Mouse (Mus musculus): ENCODE data around the gene Creb3l2. TPM values are rescaled to one million over a fixed set of nuclear protein-coding genes. Genes with fewer than 3 reads are reported as not detected.
A peak's percentile ranks its signal among the peaks of the same experiment; 100 is the strongest.

The Creb3l2 gene
- polyA plus RNA-seq, 1 experiment, result 8.8 TPM

- Histone ChIP-seq H3K4me3 (ENCODE audit: insufficient read depth, poor library complexity, severe bottlenecking) (no peak overlapping the region), H3ac (ENCODE audit: control insufficient read depth, insufficient read length, low read depth) (no peak overlapping the region), H3K36me3 (ENCODE audit: control insufficient read depth, insufficient read depth) (no peaks in the 10 kb centered on the region), H3K79me2 (ENCODE audit: control insufficient read depth, insufficient read depth) (no peaks in the 10 kb centered on the region), H3K27me3 (ENCODE audit: control insufficient read depth, insufficient read depth, insufficient read length) (no peaks in the 10 kb centered on the region), H3K79me3 (ENCODE audit: low read depth) (no peaks in the 10 kb centered on the region)
- TF ChIP-seq USF1 (IDR thresholded peaks at IDR 0.05; ENCODE audit: low read depth), result no peak
- TF ChIP-seq CTCF (IDR thresholded peaks at IDR 0.05; ENCODE audit: control insufficient read depth, insufficient read depth, insufficient read length), result peak; percentile 40
These were observed 5.9 kb upstream of the Creb3l2 start for GRCm38 (mm10) chr6:37447704-37448466.

- Histone ChIP-seq H3K27me3 (ENCODE audit: control insufficient read depth, insufficient read depth, insufficient read length) (no peaks in the 10 kb centered on the region), H3ac (ENCODE audit: control insufficient read depth, insufficient read length, low read depth) (peak overlapping the region; percentile 12), H3K79me3 (ENCODE audit: low read depth) (peaks cover 22% of the 10 kb centered on the region), H3K79me2 (ENCODE audit: control insufficient read depth, insufficient read depth) (peaks cover 42% of the 10 kb centered on the region), H3K4me3 (ENCODE audit: insufficient read depth, poor library complexity, severe bottlenecking) (peak overlapping the region; percentile 7), H3K36me3 (ENCODE audit: control insufficient read depth, insufficient read depth) (peaks cover 3% of the 10 kb centered on the region)
- TF ChIP-seq MYOD1 (IDR thresholded peaks at IDR 0.05; ENCODE audit: control insufficient read depth, insufficient read length, low read depth), result no peak
- TF ChIP-seq FOSL1 (IDR thresholded peaks at IDR 0.05; ENCODE audit: insufficient read depth, low read length, poor library complexity, severe bottlenecking), result no peak
- no peak for TF ChIP-seq CTCF (IDR thresholded peaks at IDR 0.05; ENCODE audit: control insufficient read depth, insufficient read depth, insufficient read length)
- no peak for TF ChIP-seq CEBPB (IDR thresholded peaks at IDR 0.05; ENCODE audit: low read depth)
- no peak for TF ChIP-seq MAX (IDR thresholded peaks at IDR 0.05)
- no peak for TF ChIP-seq USF1 (IDR thresholded peaks at IDR 0.05; ENCODE audit: low read depth)
- TF ChIP-seq MYOG (IDR thresholded peaks at IDR 0.05; ENCODE audit: control insufficient read depth, extremely low read depth, insufficient read length), result no peak
These were observed 835 bp upstream of the Creb3l2 start for GRCm38 (mm10) chr6:37442781-37443180.

- H3ac ChIP-seq (ENCODE audit: control insufficient read depth, insufficient read length, low read depth), result peak overlapping the region; percentile 94
- H3K36me3 ChIP-seq (ENCODE audit: control insufficient read depth, insufficient read depth), result peaks cover 3% of the 10 kb centered on the region
- peak overlapping the region; percentile 74 for H3K4me3 ChIP-seq (ENCODE audit: insufficient read depth, poor library complexity, severe bottlenecking)
- TF ChIP-seq MYOG (IDR thresholded peaks at IDR 0.05; ENCODE audit: control insufficient read depth, extremely low read depth, insufficient read length) (no peak), MAX (IDR thresholded peaks at IDR 0.05) (no peak), USF1 (IDR thresholded peaks at IDR 0.05; ENCODE audit: low read depth) (no peak), FOSL1 (IDR thresholded peaks at IDR 0.05; ENCODE audit: insufficient read depth, low read length, poor library complexity, severe bottlenecking) (no peak), CEBPB (IDR thresholded peaks at IDR 0.05; ENCODE audit: low read depth) (no peak)
- peaks cover 28% of the 10 kb centered on the region for H3K79me3 ChIP-seq (ENCODE audit: low read depth)
- no peaks in the 10 kb centered on the region for H3K27me3 ChIP-seq (ENCODE audit: control insufficient read depth, insufficient read depth, insufficient read length)
- H3K79me2 ChIP-seq (ENCODE audit: control insufficient read depth, insufficient read depth), result peaks cover 55% of the 10 kb centered on the region
These were observed 515 bp downstream of the Creb3l2 start for GRCm38 (mm10) chr6:37441251-37442011.

GRCm38 (mm10) chr6:37440491-37441250 lies 1.3 kb downstream of the Creb3l2 start:
- no peak for TF ChIP-seq MYOG (IDR thresholded peaks at IDR 0.05; ENCODE audit: control insufficient read depth, extremely low read depth, insufficient read length)
- peaks cover 63% of the 10 kb centered on the region for H3K79me2 ChIP-seq (ENCODE audit: control insufficient read depth, insufficient read depth)
- H3K4me3 ChIP-seq (ENCODE audit: insufficient read depth, poor library complexity, severe bottlenecking), result peak overlapping the region; percentile 74
- H3K79me3 ChIP-seq (ENCODE audit: low read depth), result peaks cover 36% of the 10 kb centered on the region
- no peaks in the 10 kb centered on the region for H3K27me3 ChIP-seq (ENCODE audit: control insufficient read depth, insufficient read depth, insufficient read length)
- peak overlapping the region; percentile 61 for H3ac ChIP-seq (ENCODE audit: control insufficient read depth, insufficient read length, low read depth)
- peaks cover 3% of the 10 kb centered on the region for H3K36me3 ChIP-seq (ENCODE audit: control insufficient read depth, insufficient read depth)

- no peak overlapping the region for H3ac ChIP-seq (ENCODE audit: control insufficient read depth, insufficient read length, low read depth)
- TF ChIP-seq CEBPB (IDR thresholded peaks at IDR 0.05; ENCODE audit: low read depth), result no peak
- no peak for TF ChIP-seq MYOD1 (IDR thresholded peaks at IDR 0.05; ENCODE audit: control insufficient read depth, insufficient read length, low read depth)
- no peak for TF ChIP-seq FOSL1 (IDR thresholded peaks at IDR 0.05; ENCODE audit: insufficient read depth, low read length, poor library complexity, severe bottlenecking)
- TF ChIP-seq USF1 (IDR thresholded peaks at IDR 0.05; ENCODE audit: low read depth), result no peak
- TF ChIP-seq CTCF (IDR thresholded peaks at IDR 0.05; ENCODE audit: control insufficient read depth, insufficient read depth, insufficient read length), result no peak
- TF ChIP-seq MAX (IDR thresholded peaks at IDR 0.05), result no peak
- H3K79me3 ChIP-seq (ENCODE audit: low read depth), result peaks cover 40% of the 10 kb centered on the region
- H3K79me2 ChIP-seq (ENCODE audit: control insufficient read depth, insufficient read depth), result peaks cover 71% of the 10 kb centered on the region
- H3K4me3 ChIP-seq (ENCODE audit: insufficient read depth, poor library complexity, severe bottlenecking), result peak overlapping the region; percentile 74
- peaks cover 3% of the 10 kb centered on the region for H3K36me3 ChIP-seq (ENCODE audit: control insufficient read depth, insufficient read depth)
- H3K27me3 ChIP-seq (ENCODE audit: control insufficient read depth, insufficient read depth, insufficient read length), result no peaks in the 10 kb centered on the region
These were observed 2.1 kb downstream of the Creb3l2 start for GRCm38 (mm10) chr6:37439676-37440490.
